Mouse (Mus musculus): Measurements from ENCODE around the gene Irf3. TPM values are rescaled to one million over a fixed set of nuclear protein-coding genes. Genes with fewer than 3 reads are reported as not detected.

Irf3 gene
- polyA plus RNA-seq, 1 experiment from 2014 or later, result 56.8 TPM

DNA sequence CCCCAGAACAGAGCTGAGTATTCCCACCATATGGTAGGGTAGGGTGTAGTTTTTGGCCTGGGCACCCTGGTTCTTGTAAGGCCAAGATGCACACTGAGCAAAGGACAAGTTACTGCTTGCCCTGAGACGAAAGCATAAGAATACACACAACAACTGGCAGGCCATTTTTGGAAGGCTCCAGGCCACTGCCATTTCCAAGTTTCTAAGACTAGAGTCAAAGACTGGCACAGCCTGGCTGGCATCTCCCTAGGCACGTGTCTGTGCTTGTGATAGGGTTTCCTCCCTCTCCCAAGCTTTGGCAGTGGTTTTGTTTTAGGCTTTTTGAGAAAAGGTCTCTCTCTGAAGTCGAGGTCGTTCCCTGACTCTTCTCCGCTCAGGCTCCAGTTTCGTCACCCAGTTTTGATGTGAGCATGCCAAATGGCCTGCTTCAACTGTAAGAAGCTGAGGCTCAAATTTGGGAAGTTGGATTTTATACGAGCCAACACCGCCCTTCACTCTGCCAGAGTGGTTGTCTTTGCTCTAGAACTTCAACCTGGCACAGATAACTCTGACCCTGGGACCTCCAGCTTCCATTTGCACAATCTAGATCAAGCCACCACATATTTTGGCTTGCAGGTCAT is 28.3 kb downstream of the Irf3 start:
- H3K27me3 ChIP-seq (replicated peaks), result no peaks in the 10 kb centered on the region
- no peak for ATAC-seq (ENCODE audit: low FRiP score)
- H3K4me2 ChIP-seq, result no peak overlapping the region
- peak overlapping the region; percentile 7; the same call in 1 of the 2 replicates for H3K27ac ChIP-seq (replicated peaks)
- peaks cover 38% of the 10 kb centered on the region for H3K36me3 ChIP-seq
- 82% methylated on average over 8 of the region's 8 CpGs for WGBS
- no peaks in the 10 kb centered on the region for H3K9me3 ChIP-seq (replicated peaks)
- peaks cover 10% of the 10 kb centered on the region for H3K4me1 ChIP-seq
- no peak overlapping the region for H3K9ac ChIP-seq (replicated peaks)
- H3K4me3 ChIP-seq (replicated peaks), result no peak overlapping the region

DNA sequence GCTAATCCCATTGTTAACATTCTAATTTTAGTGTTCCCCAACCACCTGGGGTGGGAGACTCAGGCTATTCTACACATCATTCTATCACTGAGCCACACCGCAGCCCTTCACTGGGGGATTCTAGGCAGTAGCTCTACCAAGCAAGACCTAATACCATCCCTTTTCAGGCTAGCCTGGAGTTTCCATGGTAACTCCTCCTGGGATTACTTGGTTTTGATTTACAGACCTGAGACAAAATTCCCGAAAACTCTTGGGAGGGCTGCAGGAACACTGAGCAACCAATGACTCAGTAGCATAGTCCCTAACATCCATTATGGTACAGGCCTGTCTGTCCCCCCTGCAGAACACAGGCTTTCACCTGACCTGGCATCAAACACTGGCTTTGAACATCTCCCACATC is 28.8 kb downstream of the Irf3 start:
- no peak overlapping the region for H3K4me3 ChIP-seq (replicated peaks)
- no peak overlapping the region for H3K9ac ChIP-seq (replicated peaks)
- H3K4me2 ChIP-seq, result no peak overlapping the region
- no peak; the same call in 1 of the 2 replicates for ATAC-seq (ENCODE audit: low FRiP score)
- 33% methylated on average over 2 of the region's 2 CpGs for WGBS
- H3K4me1 ChIP-seq, result peaks cover 10% of the 10 kb centered on the region
- H3K27ac ChIP-seq (replicated peaks), result peak overlapping the region; percentile 7; the same call in 1 of the 2 replicates
- H3K9me3 ChIP-seq (replicated peaks), result no peaks in the 10 kb centered on the region
- H3K27me3 ChIP-seq (replicated peaks), result no peaks in the 10 kb centered on the region
- H3K36me3 ChIP-seq, result peaks cover 43% of the 10 kb centered on the region

- 95% methylated on average over 9 of the region's 9 CpGs for WGBS
- Histone ChIP-seq H3K27ac (replicated peaks) (no peak overlapping the region; the same call in 1 of the 2 replicates), H3K4me1 (peaks cover 10% of the 10 kb centered on the region), H3K9me3 (replicated peaks) (no peaks in the 10 kb centered on the region), H3K27me3 (replicated peaks) (no peaks in the 10 kb centered on the region), H3K36me3 (peaks cover 58% of the 10 kb centered on the region), H3K4me3 (replicated peaks) (no peak overlapping the region), H3K9ac (replicated peaks) (no peak overlapping the region), H3K4me2 (no peak overlapping the region)
- ATAC-seq (ENCODE audit: low FRiP score), result no peak
Observed at GRCm38 (mm10) chr7:45027761-45028160, 30.3 kb downstream of the Irf3 start.

GRCm38 (mm10) chr7:45028351-45028750 is 30.9 kb downstream of the Irf3 start:
- Histone ChIP-seq H3K4me3 (replicated peaks) (no peak overlapping the region), H3K4me2 (no peak overlapping the region), H3K27ac (replicated peaks) (no peak overlapping the region), H3K9ac (replicated peaks) (no peak overlapping the region), H3K27me3 (replicated peaks) (no peaks in the 10 kb centered on the region), H3K36me3 (peaks cover 63% of the 10 kb centered on the region), H3K4me1 (peaks cover 10% of the 10 kb centered on the region), H3K9me3 (replicated peaks) (no peaks in the 10 kb centered on the region)
- no peak for ATAC-seq (ENCODE audit: low FRiP score)
- 96% methylated on average over 11 of the region's 11 CpGs for WGBS

DNA sequence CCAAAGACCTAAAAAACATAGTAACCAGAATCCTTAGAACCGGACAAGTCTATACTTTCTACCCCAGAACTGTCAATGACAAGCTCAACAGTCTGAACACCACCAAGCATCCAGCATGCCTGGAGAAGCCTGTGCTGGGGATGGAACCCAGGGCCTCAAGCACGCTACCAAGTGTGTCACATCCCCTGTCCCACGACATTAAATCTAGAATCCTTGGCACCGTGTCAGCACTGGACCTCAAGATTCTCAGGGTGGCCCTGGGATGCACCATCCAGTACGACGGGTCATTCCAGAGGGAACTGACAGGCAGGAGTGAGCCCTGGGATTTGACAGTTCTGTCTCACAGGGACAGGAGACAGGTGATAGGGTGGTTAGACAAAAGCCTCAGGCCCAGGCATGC is 32.5 kb downstream of the Irf3 start:
- no peak overlapping the region for H3K4me3 ChIP-seq (replicated peaks)
- peaks cover 79% of the 10 kb centered on the region for H3K36me3 ChIP-seq
- WGBS, result 94% methylated on average over 6 of the region's 6 CpGs
- H3K9ac ChIP-seq (replicated peaks), result no peak overlapping the region
- peaks cover 10% of the 10 kb centered on the region for H3K4me1 ChIP-seq
- no peak for ATAC-seq (ENCODE audit: low FRiP score)
- H3K27me3 ChIP-seq (replicated peaks), result no peaks in the 10 kb centered on the region
- H3K27ac ChIP-seq (replicated peaks), result no peak overlapping the region
- no peak overlapping the region for H3K4me2 ChIP-seq
- H3K9me3 ChIP-seq (replicated peaks), result no peaks in the 10 kb centered on the region

- H3K4me3 ChIP-seq (replicated peaks), result no peak overlapping the region
- H3K9me3 ChIP-seq (replicated peaks), result no peaks in the 10 kb centered on the region
- H3K36me3 ChIP-seq, result peaks cover 88% of the 10 kb centered on the region
- no peak overlapping the region for H3K9ac ChIP-seq (replicated peaks)
- ATAC-seq (ENCODE audit: low FRiP score), result no peak
- 97% methylated on average over 8 of the region's 8 CpGs for WGBS
- H3K4me2 ChIP-seq, result no peak overlapping the region
- H3K27ac ChIP-seq (replicated peaks), result no peak overlapping the region
- no peaks in the 10 kb centered on the region for H3K27me3 ChIP-seq (replicated peaks)
- H3K4me1 ChIP-seq, result peaks cover 10% of the 10 kb centered on the region
Observed at GRCm38 (mm10) chr7:45030857-45031256, 33.4 kb downstream of the Irf3 start.

DNA sequence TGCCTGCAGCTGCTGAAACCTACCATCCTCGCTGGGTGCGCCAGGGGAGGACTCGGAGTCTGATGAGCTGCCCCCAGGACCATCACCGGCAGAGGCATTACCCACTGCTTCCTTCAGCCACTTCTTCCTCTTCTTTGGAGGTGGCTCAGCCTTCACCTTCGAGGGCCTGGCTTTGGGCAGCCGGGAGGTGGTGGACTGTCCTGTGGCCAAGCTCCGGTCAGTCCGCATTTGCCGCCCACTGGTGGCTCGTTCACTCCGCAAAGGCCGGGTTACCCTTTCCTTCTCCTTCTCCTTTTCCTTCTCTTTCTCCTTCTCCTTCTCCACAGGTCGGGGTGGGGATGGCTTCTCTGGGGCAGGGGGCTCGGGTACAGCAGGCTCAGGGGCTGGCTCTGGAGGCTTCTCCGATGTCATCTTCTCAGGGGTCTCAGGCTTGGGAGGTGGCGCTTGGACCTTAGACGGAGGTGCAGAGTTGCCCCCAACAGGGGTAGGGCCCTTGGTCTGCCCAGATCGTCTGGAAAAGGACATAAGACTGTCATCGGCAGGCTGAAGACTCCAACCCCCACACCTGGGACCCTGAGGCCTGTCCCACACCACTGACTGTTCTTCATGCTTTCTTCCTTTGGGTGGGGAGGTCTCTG is 36.4 kb downstream of the Irf3 start:
- WGBS, result 98% methylated on average over 19 of the region's 19 CpGs
- no peak overlapping the region for H3K9ac ChIP-seq (replicated peaks)
- H3K36me3 ChIP-seq, result peaks cover 96% of the 10 kb centered on the region
- no peak overlapping the region for H3K27ac ChIP-seq (replicated peaks)
- no peak overlapping the region for H3K4me3 ChIP-seq (replicated peaks)
- no peaks in the 10 kb centered on the region for H3K27me3 ChIP-seq (replicated peaks)
- no peaks in the 10 kb centered on the region for H3K9me3 ChIP-seq (replicated peaks)
- no peak for ATAC-seq (ENCODE audit: low FRiP score)
- no peak overlapping the region for H3K4me2 ChIP-seq
- no peaks in the 10 kb centered on the region for H3K4me1 ChIP-seq

- Histone ChIP-seq H3K27ac (replicated peaks) (no peak overlapping the region), H3K4me3 (replicated peaks) (no peak overlapping the region), H3K4me1 (no peaks in the 10 kb centered on the region), H3K9me3 (replicated peaks) (no peaks in the 10 kb centered on the region), H3K36me3 (peaks cover 96% of the 10 kb centered on the region), H3K27me3 (replicated peaks) (no peaks in the 10 kb centered on the region), H3K9ac (replicated peaks) (no peak overlapping the region), H3K4me2 (no peak overlapping the region)
- no peak for ATAC-seq (ENCODE audit: low FRiP score)
- 93% methylated on average over 3 of the region's 3 CpGs for WGBS
Observed at GRCm38 (mm10) chr7:45035631-45036030, 38.2 kb downstream of the Irf3 start.

DNA sequence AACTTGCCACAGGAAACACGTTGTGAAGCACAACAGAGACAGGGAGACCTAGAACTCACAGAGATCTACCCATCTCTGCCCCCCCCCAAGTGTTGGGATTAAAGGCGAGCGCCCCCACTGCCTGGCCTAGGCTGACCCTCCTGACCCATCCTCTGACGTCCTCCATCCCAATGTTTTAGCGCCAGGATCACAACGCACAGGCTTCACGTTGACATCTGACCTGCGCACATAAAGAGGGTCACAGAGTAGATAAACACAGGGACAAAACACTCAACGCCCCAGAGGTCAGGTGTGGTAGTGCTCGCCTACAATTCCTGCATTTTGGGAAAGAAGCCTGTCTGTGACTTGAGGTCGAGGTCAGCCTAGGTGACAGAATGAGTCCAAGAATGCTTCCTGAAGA is 39.3 kb downstream of the Irf3 start:
- Histone ChIP-seq H3K27me3 (replicated peaks) (no peaks in the 10 kb centered on the region), H3K4me1 (no peaks in the 10 kb centered on the region), H3K9ac (replicated peaks) (no peak overlapping the region), H3K27ac (replicated peaks) (no peak overlapping the region), H3K36me3 (peaks cover 96% of the 10 kb centered on the region), H3K4me3 (replicated peaks) (no peak overlapping the region), H3K9me3 (replicated peaks) (no peaks in the 10 kb centered on the region), H3K4me2 (no peak overlapping the region)
- no peak for ATAC-seq (ENCODE audit: low FRiP score)
- 96% methylated on average over 11 of the region's 11 CpGs for WGBS

DNA sequence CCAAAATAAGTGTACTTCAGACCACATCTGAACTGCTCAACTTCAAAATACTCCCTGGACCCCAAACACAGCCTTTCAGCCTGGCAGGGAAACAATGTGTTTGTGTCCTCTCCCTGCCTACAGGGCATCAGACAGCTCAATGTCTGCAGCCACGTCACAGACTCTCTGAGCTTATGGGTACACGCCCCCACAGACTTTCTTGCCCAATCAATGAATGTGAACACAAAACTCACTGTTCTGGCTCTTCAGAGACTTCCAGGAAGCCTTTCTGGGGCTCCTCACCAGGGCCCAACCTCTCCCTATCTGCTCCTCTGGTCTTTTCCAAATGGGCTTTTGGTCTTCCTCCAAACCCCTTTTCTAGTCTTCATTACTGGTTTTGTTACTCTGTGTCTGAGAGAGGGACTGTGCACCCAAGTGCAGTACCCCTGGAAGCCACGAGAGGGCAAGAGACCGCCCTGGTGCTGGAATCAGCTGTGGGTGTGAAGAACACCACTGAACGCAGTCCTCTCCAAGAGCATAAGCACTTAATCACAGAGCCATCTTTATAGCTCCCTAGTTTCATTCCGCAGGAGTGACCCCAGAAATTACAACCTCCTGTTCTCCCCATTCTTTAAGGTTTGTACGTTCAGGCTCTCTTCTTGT is 40.4 kb downstream of the Irf3 start:
- H3K4me3 ChIP-seq (replicated peaks), result no peak overlapping the region
- H3K27ac ChIP-seq (replicated peaks), result no peak overlapping the region
- no peak overlapping the region for H3K9ac ChIP-seq (replicated peaks)
- no peaks in the 10 kb centered on the region for H3K9me3 ChIP-seq (replicated peaks)
- 76% methylated on average over 7 of the region's 7 CpGs for WGBS
- H3K4me1 ChIP-seq, result no peaks in the 10 kb centered on the region
- H3K36me3 ChIP-seq, result peaks cover 96% of the 10 kb centered on the region
- H3K27me3 ChIP-seq (replicated peaks), result no peaks in the 10 kb centered on the region
- no peak for ATAC-seq (ENCODE audit: low FRiP score)
- H3K4me2 ChIP-seq, result no peak overlapping the region

DNA sequence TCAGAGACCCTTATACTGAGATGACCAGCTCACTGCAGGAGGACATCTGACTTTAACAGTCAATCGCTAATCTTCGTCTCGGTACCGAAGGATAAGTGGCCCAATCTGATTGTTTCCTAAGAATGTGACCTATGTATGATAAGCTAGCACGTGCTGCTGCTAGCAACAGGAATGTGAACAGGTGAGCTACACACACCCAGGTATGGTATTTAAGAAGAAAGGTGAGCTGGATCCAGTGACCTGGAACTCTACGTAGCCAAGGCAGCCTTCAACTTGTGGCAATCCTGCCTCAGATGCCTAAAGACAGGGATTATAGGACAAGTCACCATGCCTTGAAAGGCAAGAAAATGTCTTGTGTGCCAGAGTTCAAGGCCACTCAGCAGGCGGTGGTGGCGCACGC is 41.0 kb downstream of the Irf3 start:
- peaks cover 97% of the 10 kb centered on the region for H3K36me3 ChIP-seq
- ATAC-seq (ENCODE audit: low FRiP score), result no peak
- no peaks in the 10 kb centered on the region for H3K9me3 ChIP-seq (replicated peaks)
- 94% methylated on average over 9 of the region's 9 CpGs for WGBS
- H3K9ac ChIP-seq (replicated peaks), result no peak overlapping the region
- H3K27ac ChIP-seq (replicated peaks), result no peak overlapping the region
- H3K4me2 ChIP-seq, result no peak overlapping the region
- no peaks in the 10 kb centered on the region for H3K4me1 ChIP-seq
- H3K4me3 ChIP-seq (replicated peaks), result no peak overlapping the region
- H3K27me3 ChIP-seq (replicated peaks), result no peaks in the 10 kb centered on the region

GRCm38 (mm10) chr7:45040851-45041250 is 43.4 kb downstream of the Irf3 start:
- ATAC-seq (ENCODE audit: low FRiP score), result no peak
- WGBS, result 97% methylated on average over 9 of the region's 9 CpGs
- H3K4me2 ChIP-seq, result no peak overlapping the region

More at GRCm38 (mm10) chr7:45040851-45041250, 43.4 kb downstream of the Irf3 start:
- Histone ChIP-seq H3K27ac (replicated peaks) (no peak overlapping the region), H3K4me3 (replicated peaks) (no peak overlapping the region), H3K27me3 (replicated peaks) (no peaks in the 10 kb centered on the region), H3K9ac (replicated peaks) (no peak overlapping the region), H3K36me3 (peaks cover 97% of the 10 kb centered on the region), H3K9me3 (replicated peaks) (no peaks in the 10 kb centered on the region), H3K4me1 (no peaks in the 10 kb centered on the region)
